Comparison of ENCODE assay signal across 28 mouse cellular contexts in the genomic region with DNA sequence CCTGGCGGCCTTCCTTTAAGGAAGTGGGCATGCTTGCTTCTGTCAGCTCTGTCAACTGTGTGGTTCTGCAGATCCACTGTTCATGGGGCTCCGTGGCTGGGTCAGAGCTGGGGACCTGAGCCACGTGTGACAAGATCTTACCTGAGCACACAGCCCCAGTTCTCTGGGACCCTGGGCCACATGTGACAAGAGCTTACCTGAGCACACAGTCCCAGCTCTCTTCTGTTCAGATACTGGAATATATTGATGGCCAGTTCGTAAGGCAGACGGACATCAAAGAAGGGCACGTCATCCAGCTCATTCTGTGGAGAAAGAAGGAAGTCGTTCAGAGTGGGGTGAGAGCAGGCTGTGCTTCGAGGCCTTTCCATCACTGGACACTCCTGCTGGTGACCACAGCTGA. TPM values are rescaled to one million over a fixed set of nuclear protein-coding genes. Genes with fewer than 3 reads are reported as not detected.
DNase-seq lines count a peak whose midpoint lies in the region; ATAC-seq and TF ChIP-seq lines count a peak whose summit lies in the region.
"Had no signal": no experiment of that assay in that cellular context is flagged by ENCODE, and none has a peak within 500 bp of the region (broad histone marks: within the 10 kb centered on the region; RNA-seq: fewer than 3 reads in every experiment).

No protein-coding gene starts in this region.

- TF ChIP-seq CTCF in kidney, adult 2 months (conservative IDR thresholded peaks at IDR 0.05; ENCODE audit: insufficient read depth, insufficient read length, low read depth, low read length) = no peak
- TF ChIP-seq CTCF in kidney, postnatal 0 days (IDR thresholded peaks at IDR 0.05; ENCODE audit: low read depth) = no peak

- TF ChIP-seq POLR2A in kidney, adult 2 months (IDR thresholded peaks at IDR 0.05; ENCODE audit: low read depth, low read length) = no peak

- H3K4me1 ChIP-seq in kidney, adult 2 months (ENCODE audit: control insufficient read depth, insufficient read depth, low read length) = peaks cover 25% of the 10 kb centered on the region
- no peaks in the 10 kb centered on the region for H3K4me1 ChIP-seq in kidney, postnatal 0 days (replicated peaks; ENCODE audit: insufficient read depth, low read length)
- H3K4me1 ChIP-seq in brown adipose tissue, adult 24 weeks (ENCODE audit: control insufficient read depth, insufficient read depth, insufficient read length, low read length) = peaks cover 50% of the 10 kb centered on the region

- no peak overlapping the region for H3K9ac ChIP-seq in kidney, postnatal 0 days (ENCODE audit: low read depth, low read length)
- H3K9ac ChIP-seq: embryonic facial prominence, embryonic 13.5 days; forebrain, embryonic 12.5 days; forebrain, embryonic 15.5 days; hindbrain, embryonic 12.5 days; hindbrain, embryonic 15.5 days had no signal

- ATAC-seq in kidney, postnatal 0 days (replicated peaks; ENCODE audit: low FRiP score, low read depth) = no peak
- ATAC-seq: forebrain, embryonic 15.5 days; Patski had no signal

- 76% methylated on average over 8 of the region's 8 CpGs for WGBS in kidney, adult 2 months
- 76% methylated on average over 8 of the region's 8 CpGs for WGBS in kidney, postnatal 0 days

- H3K36me3 ChIP-seq in kidney, adult 2 months (ENCODE audit: control insufficient read depth, insufficient read depth, low read length) = no peaks in the 10 kb centered on the region
- peaks cover 17% of the 10 kb centered on the region; the same call in 1 of the 2 replicates for H3K36me3 ChIP-seq in kidney, postnatal 0 days (ENCODE audit: insufficient read depth, low read length)

- 0 out of 2 replicates have a peak overlapping the region, but pooled peaks have one; percentile 18 for H3K27ac ChIP-seq in kidney, adult 2 months (ENCODE audit: insufficient read depth, low read depth, low read length)
- 0 out of 2 replicates have a peak overlapping the region, but pooled peaks have one; percentile 72 for H3K27ac ChIP-seq in kidney, postnatal 0 days
- H3K27ac ChIP-seq in brown adipose tissue, adult 24 weeks (replicated peaks; ENCODE audit: low read depth, low read length) = peak overlapping the region; percentile 65
- H3K27ac ChIP-seq: embryonic facial prominence, embryonic 10.5 days; embryonic facial prominence, embryonic 13.5 days; forebrain, embryonic 12.5 days; forebrain, embryonic 15.5 days; hindbrain, embryonic 12.5 days; hindbrain, embryonic 15.5 days had no signal

- H3K4me3 ChIP-seq in kidney, adult 2 months (ENCODE audit: insufficient read depth, low read depth, low read length) = no peak overlapping the region
- H3K4me3 ChIP-seq in kidney, postnatal 0 days (replicated peaks; ENCODE audit: low read depth, low read length) = no peak overlapping the region
- H3K4me3 ChIP-seq in brown adipose tissue, adult 24 weeks (ENCODE audit: insufficient read depth, low read depth, low read length) = no peak overlapping the region
- H3K4me3 ChIP-seq: embryonic facial prominence, embryonic 10.5 days; embryonic facial prominence, embryonic 13.5 days; erythroblast, embryonic 14.5 days; forebrain, embryonic 12.5 days; forebrain, embryonic 15.5 days; hindbrain, embryonic 12.5 days; hindbrain, embryonic 15.5 days had no signal

- DNase-seq in heart, adult 11 months = peak; percentile 91
- no peak for DNase-seq in heart, postnatal 4 days
- DNase-seq in kidney, adult 2 months = no peak
- no peak for DNase-seq in kidney, postnatal 10 days
- DNase-seq in kidney, postnatal 0 days (ENCODE audit: low spot score) = no peak
- no peak for DNase-seq in kidney, postnatal 14 days
- DNase-seq: adrenal gland, postnatal 10 days; B cell, adult 2 months; cerebellum, adult 11-12 months; cerebellum, adult 8-10 months; cerebellum, postnatal 10 days; cerebellum, postnatal 36 days; embryo, embryonic 11 days; gastrocnemius, postnatal 10 days had no signal

- H3K4me2 ChIP-seq in kidney, postnatal 0 days (ENCODE audit: low read length) = no peak overlapping the region
- H3K4me2 ChIP-seq: embryonic facial prominence, embryonic 13.5 days; forebrain, embryonic 12.5 days; forebrain, embryonic 15.5 days; heart, embryonic 11.5 days; hindbrain, embryonic 12.5 days; hindbrain, embryonic 15.5 days had no signal

- no peaks in the 10 kb centered on the region for H3K27me3 ChIP-seq in kidney, adult 2 months (replicated peaks; ENCODE audit: control insufficient read depth, insufficient read depth, low read length)
- H3K27me3 ChIP-seq in kidney, postnatal 0 days (ENCODE audit: insufficient read depth, low read length) = no peaks in the 10 kb centered on the region
- H3K27me3 ChIP-seq: CH12.LX; embryonic facial prominence, embryonic 13.5 days; forebrain, embryonic 12.5 days; forebrain, embryonic 15.5 days; hindbrain, embryonic 12.5 days; hindbrain, embryonic 15.5 days; Patski had no signal

- H3K9me3 ChIP-seq in kidney, postnatal 0 days (replicated peaks; ENCODE audit: low read length) = no peaks in the 10 kb centered on the region
- H3K9me3 ChIP-seq: embryonic facial prominence, embryonic 10.5 days; embryonic facial prominence, embryonic 13.5 days; forebrain, embryonic 12.5 days; forebrain, embryonic 15.5 days; G1E; hindbrain, embryonic 12.5 days; hindbrain, embryonic 15.5 days had no signal

RNA-seq across cellular contexts. Expression of gene Fbxw8, which starts 12.8 kb away (rescaled TPM):
- 10 to 100 TPM; 54.9 to 61.1 TPM for total RNA-seq in heart, postnatal 4 days (2021)
- 60.8 and 64.8 TPM in 2 replicates for polyA plus RNA-seq in kidney, adult 2 months (2012; rRNA removed)
- polyA plus RNA-seq in kidney, postnatal 0 days (2015; fragmentation: Nextera tagmentation; extraction: Ambion mirVana) = 23.9 and 24.7 TPM in 2 replicates
- polyA plus RNA-seq in brown adipose tissue, adult 24 weeks (2012; ENCODE audit: insufficient read depth, insufficient read length, missing spikeins) = 18.4 and 27.2 TPM in 2 replicates

RNA-seq across cellular contexts. Expression of gene Hrk, which starts 22.0 kb away (rescaled TPM):
- under 1 TPM; 0.09 to 0.31 TPM for total RNA-seq in heart, postnatal 4 days (2021)
- polyA plus RNA-seq in kidney, adult 2 months (2012; rRNA removed) = 0.01 and 0.02 TPM in 2 replicates
- polyA plus RNA-seq in kidney, postnatal 0 days (2015; fragmentation: Nextera tagmentation; extraction: Ambion mirVana) = 0.03 TPM in 1 of 2 replicates, not detected in the other
- polyA plus RNA-seq in brown adipose tissue, adult 24 weeks (2012; ENCODE audit: insufficient read depth, insufficient read length, missing spikeins) = not detected in 2 replicates
- total RNA-seq: CH12.LX; gastrocnemius, postnatal 4 days; hematopoietic stem cell, adult 5-6 weeks had no signal
- polyA plus RNA-seq: erythroblast, embryonic 14.5 days; G1E; heart, embryonic 11.5 days had no signal

Comparison
In these comparisons a context has a peak if more than half of its experiments do, and no peak if none do; other contexts are left out.
1. H3K27ac ChIP-seq: peak in every context shown above with its lines; median percentile 72 in kidney, postnatal 0 days; 65 in brown adipose tissue, adult 24 weeks; 18 in kidney, adult 2 months.